Mouse (Mus musculus) hindbrain, embryonic 13.5 days (tissue): Measurements from ENCODE around the gene Acaca. TPM values are rescaled to one million over a fixed set of nuclear protein-coding genes. Genes with fewer than 3 reads are reported as not detected.

ENCODE experiments used
- ATAC-seq: fragments of 200-750 bp; cut with Nextera tagmentation; 2 replicates; pipeline ENCODE4 v1.8.0; 2017; ENCODE audit warnings: moderate TSS enrichment; ENCODE audit not compliant: low FRiP score
- H3K27ac ChIP-seq: fragments of 300-500 bp; sonication (generic); 2 replicates; pipeline ENCODE4 v1.5.1; 2015; ENCODE audit warnings: inconsistent platforms, mild to moderate bottlenecking, moderate library complexity
- H3K27me3 ChIP-seq: fragments of 300-500 bp; sonication (generic); 2 replicates; pipeline ENCODE4 v1.6.1; 2015; ENCODE audit warnings: mild to moderate bottlenecking, inconsistent platforms
- H3K36me3 ChIP-seq: fragments of 300-500 bp; sonication (generic); 2 replicates; pipeline ENCODE4 v1.6.1; 2015; ENCODE audit warnings: mild to moderate bottlenecking, inconsistent platforms
- H3K4me1 ChIP-seq: fragments of 300-500 bp; sonication (generic); replicated peaks from 2 replicates; pipeline ENCODE4 v1.6.1; 2015; ENCODE audit warnings: inconsistent platforms
- H3K4me2 ChIP-seq: fragments of 300-500 bp; sonication (generic); 2 replicates; pipeline ENCODE4 v1.6.1; 2015; ENCODE audit warnings: inconsistent platforms, mild to moderate bottlenecking, moderate library complexity
- H3K4me3 ChIP-seq: fragments of 300-500 bp; sonication (generic); 2 replicates; pipeline ENCODE4 v1.5.1; 2015; ENCODE audit warnings: mild to moderate bottlenecking, inconsistent platforms
- H3K9ac ChIP-seq: fragments of 300-500 bp; sonication (generic); 2 replicates; pipeline ENCODE4 v1.6.1; 2015; ENCODE audit warnings: mild to moderate bottlenecking, inconsistent platforms
- H3K9me3 ChIP-seq: fragments of 300-500 bp; sonication (generic); 2 replicates; pipeline ENCODE4 v1.6.1; 2016; ENCODE audit warnings: inconsistent platforms
- WGBS: fragments of 180-500 bp; shearing (Covaris S2); methylation state at CpG from one replicate; pipeline ENCODE4 v1.1.7; 2015; 5-methylcytosine and 5-hydroxymethylcytosine counted together
- polyA plus RNA-seq: library from polyadenylated mRNA; unstranded; fragments of >200 nt; fragmentation: Nextera tagmentation; extraction: Ambion mirVana; gene quantifications from 2 replicates; pipeline ENCODE4 v1.2.1, GENCODE M21; 2015

Acaca gene
- polyA plus RNA-seq, 1 experiment from 2014 or later: 24.5 TPM

DNA sequence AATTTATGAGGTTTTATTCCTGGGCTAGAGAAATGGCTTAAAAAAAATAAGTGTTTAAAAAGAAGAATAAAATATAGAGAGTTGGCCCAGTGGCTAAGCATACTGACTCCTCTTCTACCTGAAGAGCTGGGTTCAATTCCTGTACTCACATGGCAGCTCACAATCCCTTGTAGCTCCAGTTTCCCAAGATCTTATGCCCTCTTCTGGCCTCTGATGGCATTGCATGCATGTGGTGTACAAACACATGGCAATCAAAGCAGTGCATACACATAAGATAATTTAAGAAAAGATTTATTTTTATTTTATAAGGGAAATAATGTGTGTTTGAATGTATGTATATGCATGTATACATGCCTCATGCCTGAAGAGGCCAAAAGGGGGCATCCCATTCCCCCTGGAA, 138.6 kb downstream of the Acaca start:
- H3K4me2 ChIP-seq: no peak overlapping the region
- H3K4me3 ChIP-seq: no peak overlapping the region
- peaks cover 36% of the 10 kb centered on the region for H3K36me3 ChIP-seq
- 0 out of 2 replicates have a peak overlapping the region, but pooled peaks have one; percentile 52 for H3K27ac ChIP-seq
- H3K4me1 ChIP-seq: peaks cover 24% of the 10 kb centered on the region
- no peak for ATAC-seq
- H3K27me3 ChIP-seq: no peaks in the 10 kb centered on the region
- H3K9me3 ChIP-seq: no peaks in the 10 kb centered on the region
- H3K9ac ChIP-seq: no peak overlapping the region

DNA sequence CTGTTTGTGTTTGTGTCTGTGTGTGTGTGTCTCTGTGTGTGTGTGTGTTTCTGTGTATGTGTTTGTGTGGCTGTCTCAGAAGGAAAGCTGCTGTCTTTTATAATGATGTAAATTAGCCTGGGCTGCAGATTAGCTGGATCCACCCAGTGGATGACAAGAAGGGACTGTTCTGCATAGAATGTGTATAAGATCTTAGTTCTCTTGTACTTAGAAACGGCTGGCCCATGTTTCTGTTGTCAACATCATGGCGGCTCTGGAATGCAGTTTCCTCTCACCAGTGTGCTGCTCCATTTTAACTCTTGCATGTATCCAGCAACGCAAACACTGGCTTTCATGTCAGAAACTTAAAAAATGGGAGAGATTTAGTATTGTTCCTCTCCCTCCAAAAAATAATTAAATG, 141.0 kb downstream of the Acaca start:
- ATAC-seq: no peak
- Histone ChIP-seq H3K9me3 (no peaks in the 10 kb centered on the region), H3K36me3 (peaks cover 25% of the 10 kb centered on the region), H3K4me3 (no peak overlapping the region), H3K9ac (no peak overlapping the region), H3K27ac (peak overlapping the region; percentile 87), H3K27me3 (no peaks in the 10 kb centered on the region), H3K4me1 (peaks cover 24% of the 10 kb centered on the region), H3K4me2 (no peak overlapping the region)
- WGBS: 52% methylated on average over 3 of the region's 3 CpGs

DNA sequence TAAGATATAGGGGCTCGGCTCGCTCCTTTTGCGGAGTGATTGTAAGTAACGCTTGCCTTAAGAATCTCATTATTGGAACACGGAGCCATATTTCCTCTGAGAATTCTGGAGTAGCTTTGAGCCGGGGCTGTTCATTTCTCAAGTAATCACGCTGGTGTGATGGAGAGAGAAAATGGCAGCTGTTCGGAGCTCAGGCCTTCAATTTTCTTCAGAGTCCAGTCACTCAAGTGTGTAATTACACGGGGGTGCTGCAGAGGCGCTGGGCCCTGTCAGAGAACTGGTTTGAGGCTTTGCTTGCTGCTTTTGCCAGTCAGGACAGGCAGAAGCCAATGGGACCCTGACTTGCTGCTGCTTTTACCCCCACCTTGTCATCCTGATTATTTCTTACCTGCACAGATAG, 142.5 kb downstream of the Acaca start:
- WGBS: 32% methylated on average over 10 of the region's 10 CpGs
- H3K27ac ChIP-seq: peak overlapping the region; percentile 87
- H3K4me3 ChIP-seq: no peak overlapping the region
- H3K27me3 ChIP-seq: no peaks in the 10 kb centered on the region
- H3K9ac ChIP-seq: peak overlapping the region; percentile 35; the same call in 1 of the 2 replicates
- ATAC-seq: peak; percentile 72
- H3K36me3 ChIP-seq: peaks cover 15% of the 10 kb centered on the region
- H3K4me2 ChIP-seq: 0 out of 2 replicates have a peak overlapping the region, but pooled peaks have one; percentile 4
- peaks cover 27% of the 10 kb centered on the region for H3K4me1 ChIP-seq
- no peaks in the 10 kb centered on the region for H3K9me3 ChIP-seq

DNA sequence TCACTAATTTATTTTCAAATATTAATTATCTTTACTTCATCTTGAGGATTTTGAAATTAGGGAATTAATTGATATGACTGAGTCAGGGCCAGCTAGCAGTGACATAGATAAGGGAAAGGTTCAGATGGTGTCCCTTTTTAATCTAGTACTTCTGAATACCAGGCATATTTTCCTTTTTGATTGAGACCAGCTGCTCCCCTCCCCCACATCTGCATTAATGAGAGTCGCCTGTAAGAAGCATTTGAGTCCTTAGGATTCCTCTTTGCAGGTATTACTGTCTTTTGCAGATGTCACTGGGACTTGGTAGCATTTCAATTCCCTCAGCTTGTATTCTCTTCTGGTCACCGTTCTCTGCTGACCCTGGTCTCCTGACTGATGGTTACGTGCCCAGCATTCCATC, 143.1 kb downstream of the Acaca start:
- Histone ChIP-seq H3K27me3 (no peaks in the 10 kb centered on the region), H3K9me3 (no peaks in the 10 kb centered on the region), H3K36me3 (peaks cover 11% of the 10 kb centered on the region), H3K4me3 (no peak overlapping the region), H3K9ac (no peak overlapping the region), H3K4me2 (no peak overlapping the region), H3K27ac (peak overlapping the region; percentile 87), H3K4me1 (peaks cover 34% of the 10 kb centered on the region)
- ATAC-seq: no peak
- 53% methylated on average over 3 of the region's 3 CpGs for WGBS

DNA sequence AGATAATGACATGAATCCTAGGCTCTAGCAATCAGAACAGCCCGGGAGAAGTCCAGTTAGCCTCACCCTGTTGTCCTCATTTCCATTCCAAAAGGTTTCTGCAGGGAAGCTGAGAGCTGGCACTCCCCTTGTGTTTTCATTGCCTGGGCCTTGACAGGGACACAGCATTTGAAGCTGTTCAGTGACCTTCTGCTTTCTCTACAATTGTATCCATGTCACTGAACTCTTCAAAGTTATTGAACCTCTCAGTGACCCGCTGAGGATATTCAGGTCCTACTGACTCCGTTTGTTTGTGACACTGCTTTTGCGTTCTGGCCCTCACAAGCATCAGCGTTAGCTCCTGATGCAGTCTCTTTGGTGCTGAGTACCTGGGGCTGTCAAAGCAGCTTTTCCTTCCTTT, 147.5 kb downstream of the Acaca start:
- ATAC-seq: no peak
- Histone ChIP-seq H3K27ac (peak overlapping the region; percentile 37), H3K4me2 (no peak overlapping the region), H3K9me3 (no peaks in the 10 kb centered on the region), H3K4me1 (peaks cover 20% of the 10 kb centered on the region), H3K4me3 (no peak overlapping the region), H3K27me3 (no peaks in the 10 kb centered on the region), H3K9ac (no peak overlapping the region), H3K36me3 (peaks cover 18% of the 10 kb centered on the region)
- WGBS: 14% methylated on average over 5 of the region's 5 CpGs

DNA sequence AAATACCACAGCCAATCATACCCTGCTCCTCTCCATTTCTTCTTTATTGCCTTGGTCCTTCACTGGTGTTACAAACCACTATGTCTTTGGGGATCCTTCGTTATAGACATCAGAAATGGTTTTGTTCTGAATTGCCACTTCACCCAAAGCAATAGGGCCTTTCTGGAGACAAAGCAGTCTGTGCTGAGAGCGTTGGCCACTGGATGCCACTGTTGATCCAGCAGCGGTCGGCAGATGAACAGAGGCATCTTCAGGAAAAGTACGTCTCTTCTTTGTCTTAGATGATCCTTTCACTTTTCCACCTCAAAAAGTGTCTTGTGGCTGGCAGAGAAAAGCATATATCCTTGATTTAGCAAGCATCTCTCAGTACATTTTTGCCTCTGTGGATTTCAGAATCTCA, 151.8 kb downstream of the Acaca start:
- ATAC-seq: no peak
- 39% methylated on average over 5 of the region's 5 CpGs for WGBS
- Histone ChIP-seq H3K4me2 (no peak overlapping the region), H3K9me3 (no peaks in the 10 kb centered on the region), H3K27ac (peak overlapping the region; percentile 74), H3K4me3 (no peak overlapping the region), H3K9ac (no peak overlapping the region), H3K36me3 (peaks cover 18% of the 10 kb centered on the region), H3K27me3 (no peaks in the 10 kb centered on the region), H3K4me1 (peaks cover 23% of the 10 kb centered on the region)

DNA sequence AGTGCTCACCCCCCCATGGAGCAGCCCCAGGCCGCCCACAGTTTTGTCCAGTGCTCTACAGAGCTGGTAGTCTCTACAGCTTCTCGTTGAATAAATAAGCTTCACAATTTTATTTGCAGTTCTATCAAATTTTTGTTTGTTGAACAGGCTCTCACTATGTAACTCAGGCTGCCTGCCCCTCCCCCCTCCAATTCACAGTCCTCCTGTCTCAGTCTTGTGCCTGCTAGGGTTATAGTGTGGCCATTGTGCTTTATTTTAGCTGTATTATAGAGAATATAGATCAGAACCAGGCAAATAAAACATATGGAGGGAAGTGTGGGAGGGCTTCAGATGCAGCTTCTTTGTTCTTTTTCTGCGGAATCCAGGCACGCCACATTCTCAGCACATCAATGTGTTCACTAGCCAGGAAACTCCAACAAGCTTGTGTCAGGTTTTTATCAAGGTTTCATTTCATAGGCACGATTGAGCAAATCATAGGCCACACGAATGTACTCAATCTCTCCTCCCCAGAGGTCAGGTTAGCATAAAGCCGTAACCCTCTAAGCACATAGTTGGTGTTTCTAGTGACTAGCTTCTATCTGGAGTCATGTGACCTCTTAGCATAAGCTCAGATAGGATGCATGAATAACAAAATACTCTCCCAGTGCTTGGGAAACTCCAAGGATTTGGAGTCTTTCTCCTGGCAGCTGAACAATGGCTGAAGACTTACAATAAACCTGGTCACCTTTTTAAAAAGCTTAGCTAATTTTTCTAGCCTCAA, 153.7 kb downstream of the Acaca start:
- 0 out of 2 replicates have a peak overlapping the region, but pooled peaks have one; percentile 14 for H3K9ac ChIP-seq
- 55% methylated on average over 7 of the region's 7 CpGs for WGBS

DNA sequence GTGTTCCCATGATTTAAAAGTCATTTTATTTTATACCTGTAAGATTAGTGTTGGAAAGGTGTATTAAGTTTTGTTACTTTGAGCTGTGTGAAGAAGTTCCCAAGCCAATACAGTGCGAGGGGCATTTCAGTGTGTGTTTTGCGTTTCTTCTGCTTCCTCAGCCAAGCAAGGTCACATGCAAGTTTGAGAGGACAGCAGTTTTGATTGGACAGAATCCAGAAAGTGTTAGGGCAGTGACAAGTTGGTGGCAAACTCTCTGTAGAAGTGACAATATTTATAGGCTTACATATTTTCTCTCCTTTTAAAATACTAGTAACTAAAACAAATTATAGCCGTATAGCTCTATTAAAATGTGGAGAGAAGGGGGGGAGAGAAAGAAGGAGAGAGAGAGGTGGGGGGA, 161.3 kb downstream of the Acaca start:
- H3K4me3 ChIP-seq: no peak overlapping the region
- no peak overlapping the region for H3K9ac ChIP-seq
- H3K36me3 ChIP-seq: peaks cover 3% of the 10 kb centered on the region
- no peak for ATAC-seq
- peaks cover 13% of the 10 kb centered on the region for H3K4me1 ChIP-seq
- 71% methylated on average over 3 of the region's 3 CpGs for WGBS
- H3K27ac ChIP-seq: no peak overlapping the region
- no peak overlapping the region for H3K4me2 ChIP-seq
- H3K9me3 ChIP-seq: no peaks in the 10 kb centered on the region
- no peaks in the 10 kb centered on the region for H3K27me3 ChIP-seq

More for the DNA sequence above, 153.7 kb downstream of the Acaca start:
- no peaks in the 10 kb centered on the region for H3K27me3 ChIP-seq
- ATAC-seq: no peak
- no peaks in the 10 kb centered on the region for H3K9me3 ChIP-seq
- peak overlapping the region; percentile 62 for H3K27ac ChIP-seq
- no peak overlapping the region for H3K4me2 ChIP-seq
- peaks cover 18% of the 10 kb centered on the region for H3K4me1 ChIP-seq
- no peak overlapping the region for H3K4me3 ChIP-seq
- peaks cover 18% of the 10 kb centered on the region for H3K36me3 ChIP-seq

DNA sequence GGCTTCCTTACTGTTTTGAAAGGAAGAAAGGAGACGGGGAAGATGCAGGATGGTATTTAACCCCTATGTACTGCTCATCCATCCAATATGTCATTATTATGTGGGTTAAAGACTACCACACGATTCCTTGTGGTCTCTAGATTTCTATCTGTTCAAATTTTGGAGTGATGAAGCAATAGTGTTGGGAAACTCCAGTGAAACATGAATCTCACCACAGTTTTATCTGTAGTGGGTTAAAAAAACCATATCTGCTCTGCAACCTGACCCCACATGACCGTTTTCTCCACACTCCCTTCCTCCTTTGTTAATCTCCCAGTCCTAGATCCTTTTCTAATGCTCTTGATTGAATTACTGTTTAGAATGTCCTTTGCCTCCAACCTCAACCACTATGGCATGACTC, 163.1 kb downstream of the Acaca start:
- Histone ChIP-seq H3K4me2 (no peak overlapping the region), H3K4me3 (no peak overlapping the region), H3K27ac (no peak overlapping the region), H3K9ac (no peak overlapping the region), H3K4me1 (peaks cover 3% of the 10 kb centered on the region; the same call in 1 of the 2 replicates), H3K36me3 (peaks cover 5% of the 10 kb centered on the region), H3K9me3 (no peaks in the 10 kb centered on the region), H3K27me3 (no peaks in the 10 kb centered on the region)
- no peak for ATAC-seq
- WGBS: 71% methylated on average over 3 of the region's 3 CpGs

DNA sequence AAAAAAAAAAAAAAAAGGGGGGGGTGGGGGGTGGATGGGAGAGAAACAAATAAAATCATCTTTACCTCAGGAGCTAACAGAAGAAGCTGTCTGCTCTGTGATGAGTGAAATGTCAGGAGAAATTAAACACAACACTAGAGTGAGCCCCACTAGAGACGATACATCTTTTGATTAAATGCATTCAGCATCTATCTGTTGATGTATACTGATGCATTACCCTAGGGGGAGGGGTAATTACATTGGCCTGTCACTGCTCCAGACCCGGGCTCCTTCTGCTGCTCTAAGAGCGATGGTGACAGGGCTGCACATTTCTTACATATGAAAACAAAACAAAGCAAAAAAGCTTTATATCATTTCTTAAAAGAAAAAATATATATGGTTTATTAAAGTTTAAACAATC, 163.8 kb downstream of the Acaca start:
- no peak overlapping the region for H3K9ac ChIP-seq
- H3K4me3 ChIP-seq: no peak overlapping the region
- 51% methylated on average over 3 of the region's 3 CpGs for WGBS
- peak; percentile 66; the same call in 1 of the 2 replicates for ATAC-seq
- no peaks in the 10 kb centered on the region for H3K27me3 ChIP-seq
- H3K27ac ChIP-seq: peak overlapping the region; percentile 23; the same call in 1 of the 2 replicates
- H3K4me1 ChIP-seq: peaks cover 3% of the 10 kb centered on the region; the same call in 1 of the 2 replicates
- H3K36me3 ChIP-seq: peaks cover 5% of the 10 kb centered on the region
- H3K9me3 ChIP-seq: no peaks in the 10 kb centered on the region
- no peak overlapping the region for H3K4me2 ChIP-seq

DNA sequence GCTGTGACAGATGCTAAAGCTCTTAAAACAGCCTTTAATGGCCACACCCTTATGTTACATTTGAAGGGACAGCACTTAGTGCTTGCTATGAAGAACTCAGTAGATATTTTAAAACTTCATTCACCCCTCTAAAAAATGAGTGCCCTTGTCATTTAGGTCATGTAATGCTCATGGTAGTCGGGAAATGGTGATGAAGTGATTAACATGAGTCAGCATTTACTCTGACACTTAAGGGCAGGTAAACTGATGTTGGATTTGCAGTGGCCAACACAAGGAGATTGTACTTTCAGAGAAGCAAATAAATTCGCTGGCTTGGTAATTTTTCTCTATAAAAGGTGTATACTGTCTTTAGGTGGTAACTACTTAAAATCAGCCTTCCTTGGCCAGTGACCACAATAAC, 166.9 kb downstream of the Acaca start:
- H3K9ac ChIP-seq: no peak overlapping the region
- WGBS: 93% methylated on average over 2 of the region's 2 CpGs
- no peak overlapping the region for H3K27ac ChIP-seq
- peaks cover 12% of the 10 kb centered on the region for H3K36me3 ChIP-seq
- H3K27me3 ChIP-seq: no peaks in the 10 kb centered on the region
- no peak overlapping the region for H3K4me3 ChIP-seq
- no peak for ATAC-seq
- no peaks in the 10 kb centered on the region for H3K9me3 ChIP-seq
- no peaks in the 10 kb centered on the region for H3K4me1 ChIP-seq
- H3K4me2 ChIP-seq: no peak overlapping the region

DNA sequence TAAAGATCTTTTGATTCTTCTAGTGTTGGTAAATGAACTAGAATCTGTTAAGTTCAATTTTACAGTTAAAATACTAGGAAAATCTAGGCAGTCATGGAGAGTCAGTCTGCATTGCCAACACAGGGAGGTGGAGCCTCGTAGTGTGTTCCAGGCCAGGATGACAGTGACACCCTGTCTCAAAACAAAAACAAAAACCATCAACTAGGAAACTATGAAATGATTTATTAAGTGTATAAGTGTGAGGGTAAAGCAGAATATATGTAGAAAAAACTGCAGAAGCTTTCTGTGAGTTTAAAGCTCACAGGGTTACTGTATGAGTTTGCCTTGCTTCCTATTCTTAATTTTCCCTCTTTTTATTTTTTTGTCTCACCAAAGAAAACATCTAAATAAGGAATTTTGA, 176.0 kb downstream of the Acaca start:
- Histone ChIP-seq H3K9me3 (no peaks in the 10 kb centered on the region), H3K4me2 (no peak overlapping the region), H3K36me3 (peaks cover 9% of the 10 kb centered on the region; the same call in 1 of the 2 replicates), H3K27ac (no peak overlapping the region), H3K4me3 (no peak overlapping the region), H3K4me1 (no peaks in the 10 kb centered on the region), H3K27me3 (no peaks in the 10 kb centered on the region), H3K9ac (no peak overlapping the region)
- ATAC-seq: no peak
- 89% methylated on average over 1 of the region's 1 CpGs for WGBS

DNA sequence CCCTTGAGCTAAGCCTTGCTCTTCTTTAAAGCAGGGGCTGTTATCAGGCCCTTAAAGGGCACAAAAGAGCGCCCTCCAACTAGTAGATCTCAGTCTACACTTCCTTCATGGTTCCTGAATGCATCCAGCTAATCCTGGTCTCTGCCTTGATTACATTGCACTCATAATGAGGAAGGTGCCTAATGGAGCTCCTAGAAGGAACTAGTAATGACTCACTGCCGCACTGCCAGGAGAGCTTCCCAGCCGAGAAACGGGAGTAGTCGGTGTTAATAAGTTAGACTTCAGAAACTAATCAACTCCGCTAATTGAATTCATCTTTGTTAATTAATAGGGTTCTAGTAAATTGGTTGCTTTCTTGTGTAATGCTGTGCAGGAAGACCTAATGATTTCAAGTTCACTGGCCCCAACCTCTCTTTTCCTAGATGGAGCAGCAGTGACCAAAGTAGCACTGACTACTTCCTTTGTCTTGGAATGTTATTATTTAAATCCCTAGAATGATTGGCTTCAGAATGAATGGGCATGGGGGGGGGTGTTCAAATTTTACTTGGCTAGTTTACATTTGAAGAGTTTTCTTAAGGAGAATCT, 176.8 kb downstream of the Acaca start:
- peaks cover 7% of the 10 kb centered on the region; the same call in 1 of the 2 replicates for H3K36me3 ChIP-seq
- no peak overlapping the region for H3K4me3 ChIP-seq
- H3K9ac ChIP-seq: no peak overlapping the region
- no peak for ATAC-seq
- no peak overlapping the region for H3K4me2 ChIP-seq
- H3K4me1 ChIP-seq: no peaks in the 10 kb centered on the region
- 88% methylated on average over 6 of the region's 6 CpGs for WGBS
- no peaks in the 10 kb centered on the region for H3K27me3 ChIP-seq
- H3K27ac ChIP-seq: no peak overlapping the region
- H3K9me3 ChIP-seq: no peaks in the 10 kb centered on the region
